Mouse (Mus musculus) retina, embryonic 14.5 days (tissue): ENCODE measurements around the gene Rabggtb.
"Not testable (repeated sequence)": the region's sequence is repeated elsewhere in the genome, so short reads cannot be mapped to it uniquely, and the experiment has no call there.

Experiments
- DNase-seq: peaks from one replicate; pipeline ENCODE4 v3.0.0-alpha.2; 2015; ENCODE audit warnings: low spot score

The Rabggtb gene

DNA sequence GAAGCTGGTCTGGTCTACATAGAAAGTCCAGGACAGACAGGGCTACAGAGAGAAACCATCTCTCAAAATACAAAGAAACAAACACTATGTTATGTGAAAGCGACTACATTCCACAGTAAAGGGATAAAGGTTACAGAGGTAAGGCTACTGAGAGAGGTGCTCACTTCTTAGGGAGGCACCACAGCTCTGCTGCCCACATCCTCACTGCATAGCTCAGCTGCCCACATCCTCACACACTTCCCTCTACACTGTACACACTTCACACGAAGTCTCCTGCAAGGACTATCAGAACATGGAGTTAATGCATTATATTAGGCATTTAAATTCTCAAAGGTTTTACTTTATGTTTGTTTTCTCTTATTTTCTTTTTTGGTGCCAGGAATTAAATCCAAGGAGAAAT is 49.0 kb downstream of the Rabggtb start:
- no peak for DNase-seq

DNA sequence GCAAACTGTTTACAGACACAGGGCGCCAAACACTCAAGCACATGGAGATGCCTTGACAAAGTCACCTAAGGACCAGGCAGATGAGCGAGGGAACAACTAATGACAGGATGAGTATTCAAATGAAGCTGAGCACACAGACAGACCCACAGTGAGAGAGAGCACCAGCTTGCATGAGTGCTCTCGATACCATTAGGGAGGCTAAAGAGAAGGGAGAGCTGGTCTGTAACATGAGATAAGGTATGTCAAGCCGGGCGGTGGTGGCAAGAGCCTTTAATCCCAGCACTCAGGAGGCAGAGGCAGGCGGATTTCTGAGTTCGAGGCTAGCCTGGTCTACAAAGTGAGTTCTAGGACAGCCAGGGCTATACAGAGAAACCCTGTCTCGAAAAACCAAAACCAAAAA is 52.4 kb downstream of the Rabggtb start:
- not testable (repeated sequence) for DNase-seq

- DNase-seq, result no peak
These were observed 54.3 kb downstream of the Rabggtb start for GRCm38 (mm10) chr3:153858350-153859001.
